Mouse (Mus musculus): Measurements from ENCODE around the gene Ccdc137. TPM values are rescaled to one million over a fixed set of nuclear protein-coding genes. Genes with fewer than 3 reads are reported as not detected.

The Ccdc137 gene
- polyA plus RNA-seq, 1 experiment from 2014 or later, result 33.8 TPM

- no peaks in the 10 kb centered on the region for H3K27me3 ChIP-seq (ENCODE audit: control insufficient read depth, insufficient read depth, low read length)
- DNase-seq (ENCODE audit: low spot score), result no peak
- no peak within 1 kb of the TSS for H3K4me3 ChIP-seq (ENCODE audit: low read depth, low read length)
- H3K4me2 ChIP-seq (ENCODE audit: low read depth, low read length, severe bottlenecking), result no peak within 1 kb of the TSS
- H3K36me3 ChIP-seq (ENCODE audit: control insufficient read depth, insufficient read depth, low read length), result no peaks in the 10 kb centered on the region
- H3K9me3 ChIP-seq (ENCODE audit: control insufficient read depth, low read length), result no peaks in the 10 kb centered on the region
- ATAC-seq (replicated peaks; ENCODE audit: low FRiP score), result no peak
- H3K27ac ChIP-seq (ENCODE audit: low read depth, low read length), result no peak within 1 kb of the TSS
- no peak within 1 kb of the TSS for H3K9ac ChIP-seq (ENCODE audit: low read length)
- WGBS, result 89% methylated on average over 4 of the region's 4 CpGs
- no peaks in the 10 kb centered on the region; the same call in 1 of the 2 replicates for H3K4me1 ChIP-seq (replicated peaks; ENCODE audit: control insufficient read depth, insufficient read depth, low read length)
Measured at GRCm38 (mm10) chr11:120453306-120453705, 4.6 kb upstream of the Ccdc137 start, which contains the start of gene Pde6g. Gene Pde6g (minus strand): TSS chr11:120453500.

- DNase-seq (ENCODE audit: low spot score) (no peak), ATAC-seq (replicated peaks; ENCODE audit: low FRiP score) (no peak)
- H3K4me1 ChIP-seq (replicated peaks; ENCODE audit: control insufficient read depth, insufficient read depth, low read length), result peaks cover 2% of the 10 kb centered on the region; the same call in 1 of the 2 replicates
- no peak overlapping the region for H3K9ac ChIP-seq (ENCODE audit: low read length)
- H3K9me3 ChIP-seq (ENCODE audit: control insufficient read depth, low read length), result no peaks in the 10 kb centered on the region
- no peaks in the 10 kb centered on the region; the same call in 1 of the 2 replicates for H3K36me3 ChIP-seq (ENCODE audit: control insufficient read depth, insufficient read depth, low read length)
- no peak overlapping the region for H3K27ac ChIP-seq (ENCODE audit: low read depth, low read length)
- WGBS, result 93% methylated on average over 4 of the region's 4 CpGs
- H3K4me3 ChIP-seq (ENCODE audit: low read depth, low read length), result no peak overlapping the region
- H3K4me2 ChIP-seq (ENCODE audit: low read depth, low read length, severe bottlenecking), result no peak overlapping the region
- H3K27me3 ChIP-seq (ENCODE audit: control insufficient read depth, insufficient read depth, low read length), result no peaks in the 10 kb centered on the region
Measured at GRCm38 (mm10) chr11:120454965-120455364, 3.0 kb upstream of the Ccdc137 start.

GRCm38 (mm10) chr11:120455413-120455812, 2.5 kb upstream of the Ccdc137 start:
- ATAC-seq (replicated peaks; ENCODE audit: low FRiP score) (no peak), DNase-seq (ENCODE audit: low spot score) (no peak)
- H3K36me3 ChIP-seq (ENCODE audit: control insufficient read depth, insufficient read depth, low read length), result no peaks in the 10 kb centered on the region; the same call in 1 of the 2 replicates
- no peak overlapping the region for H3K4me3 ChIP-seq (ENCODE audit: low read depth, low read length)
- peaks cover 2% of the 10 kb centered on the region; the same call in 1 of the 2 replicates for H3K4me1 ChIP-seq (replicated peaks; ENCODE audit: control insufficient read depth, insufficient read depth, low read length)
- no peak overlapping the region for H3K4me2 ChIP-seq (ENCODE audit: low read depth, low read length, severe bottlenecking)
- H3K9ac ChIP-seq (ENCODE audit: low read length), result no peak overlapping the region
- no peaks in the 10 kb centered on the region for H3K9me3 ChIP-seq (ENCODE audit: control insufficient read depth, low read length)
- 96% methylated on average over 7 of the region's 7 CpGs for WGBS
- H3K27ac ChIP-seq (ENCODE audit: low read depth, low read length), result no peak overlapping the region
- H3K27me3 ChIP-seq (ENCODE audit: control insufficient read depth, insufficient read depth, low read length), result no peaks in the 10 kb centered on the region

- H3K4me2 ChIP-seq (ENCODE audit: low read depth, low read length, severe bottlenecking), result peak overlapping the region; percentile 94
- ATAC-seq (replicated peaks; ENCODE audit: low FRiP score) (0 out of 2 replicates have a peak, but pooled peaks have one; percentile 10), DNase-seq (ENCODE audit: low spot score) (no peak)
- peaks cover 2% of the 10 kb centered on the region; the same call in 1 of the 2 replicates for H3K4me1 ChIP-seq (replicated peaks; ENCODE audit: control insufficient read depth, insufficient read depth, low read length)
- 39% methylated on average over 14 of the region's 14 CpGs for WGBS
- H3K27me3 ChIP-seq (ENCODE audit: control insufficient read depth, insufficient read depth, low read length), result no peaks in the 10 kb centered on the region
- H3K27ac ChIP-seq (ENCODE audit: low read depth, low read length), result 0 out of 2 replicates have a peak overlapping the region, but pooled peaks have one; percentile 25
- H3K4me3 ChIP-seq (ENCODE audit: low read depth, low read length), result peak overlapping the region; percentile 88
- H3K9ac ChIP-seq (ENCODE audit: low read length), result peak overlapping the region; percentile 95
- H3K36me3 ChIP-seq (ENCODE audit: control insufficient read depth, insufficient read depth, low read length), result peaks cover 2% of the 10 kb centered on the region; the same call in 1 of the 2 replicates
- H3K9me3 ChIP-seq (ENCODE audit: control insufficient read depth, low read length), result no peaks in the 10 kb centered on the region
Measured at GRCm38 (mm10) chr11:120457370-120457769, 545 bp upstream of the Ccdc137 start.

GRCm38 (mm10) chr11:120458847-120459597, 1.1 kb downstream of the Ccdc137 start:
- Histone ChIP-seq H3K4me2 (ENCODE audit: low read depth, low read length, severe bottlenecking) (peak overlapping the region; percentile 94), H3K9ac (ENCODE audit: low read length) (peak overlapping the region; percentile 95), H3K27ac (ENCODE audit: low read depth, low read length) (no peak overlapping the region), H3K9me3 (ENCODE audit: control insufficient read depth, low read length) (no peaks in the 10 kb centered on the region), H3K27me3 (ENCODE audit: control insufficient read depth, insufficient read depth, low read length) (no peaks in the 10 kb centered on the region), H3K36me3 (ENCODE audit: control insufficient read depth, insufficient read depth, low read length) (peaks cover 2% of the 10 kb centered on the region; the same call in 1 of the 2 replicates), H3K4me3 (ENCODE audit: low read depth, low read length) (peak overlapping the region; percentile 88), H3K4me1 (replicated peaks; ENCODE audit: control insufficient read depth, insufficient read depth, low read length) (peaks cover 2% of the 10 kb centered on the region; the same call in 1 of the 2 replicates)
- WGBS, result 71% methylated on average over 6 of the region's 6 CpGs
- DNase-seq (ENCODE audit: low spot score), result no peak
- no peak for ATAC-seq (replicated peaks; ENCODE audit: low FRiP score)

- Histone ChIP-seq H3K4me1 (replicated peaks; ENCODE audit: control insufficient read depth, insufficient read depth, low read length) (peaks cover 13% of the 10 kb centered on the region), H3K27ac (ENCODE audit: low read depth, low read length) (no peak overlapping the region), H3K36me3 (ENCODE audit: control insufficient read depth, insufficient read depth, low read length) (peaks cover 2% of the 10 kb centered on the region; the same call in 1 of the 2 replicates), H3K9ac (ENCODE audit: low read length) (no peak overlapping the region), H3K4me3 (ENCODE audit: low read depth, low read length) (no peak overlapping the region), H3K9me3 (ENCODE audit: control insufficient read depth, low read length) (no peaks in the 10 kb centered on the region), H3K4me2 (ENCODE audit: low read depth, low read length, severe bottlenecking) (no peak overlapping the region), H3K27me3 (ENCODE audit: control insufficient read depth, insufficient read depth, low read length) (no peaks in the 10 kb centered on the region)
- WGBS, result 96% methylated on average over 2 of the region's 2 CpGs
- DNase-seq (ENCODE audit: low spot score) (no peak), ATAC-seq (replicated peaks; ENCODE audit: low FRiP score) (no peak)
Measured at GRCm38 (mm10) chr11:120463536-120463935, 5.6 kb downstream of the Ccdc137 start.

GRCm38 (mm10) chr11:120464365-120464764, 6.5 kb downstream of the Ccdc137 start:
- H3K4me1 ChIP-seq (replicated peaks; ENCODE audit: control insufficient read depth, insufficient read depth, low read length), result peaks cover 11% of the 10 kb centered on the region
- no peak overlapping the region for H3K9ac ChIP-seq (ENCODE audit: low read length)
- no peak for ATAC-seq (replicated peaks; ENCODE audit: low FRiP score)
- H3K36me3 ChIP-seq (ENCODE audit: control insufficient read depth, insufficient read depth, low read length), result peaks cover 2% of the 10 kb centered on the region; the same call in 1 of the 2 replicates
- no peaks in the 10 kb centered on the region for H3K9me3 ChIP-seq (ENCODE audit: control insufficient read depth, low read length)
- no peak overlapping the region for H3K4me2 ChIP-seq (ENCODE audit: low read depth, low read length, severe bottlenecking)
- H3K4me3 ChIP-seq (ENCODE audit: low read depth, low read length), result no peak overlapping the region
- H3K27me3 ChIP-seq (ENCODE audit: control insufficient read depth, insufficient read depth, low read length), result no peaks in the 10 kb centered on the region
- no peak overlapping the region for H3K27ac ChIP-seq (ENCODE audit: low read depth, low read length)
- no peak for DNase-seq (ENCODE audit: low spot score)
- WGBS, result 85% methylated on average over 5 of the region's 5 CpGs

GRCm38 (mm10) chr11:120465521-120465920, 7.6 kb downstream of the Ccdc137 start:
- H3K9ac ChIP-seq (ENCODE audit: low read length), result no peak overlapping the region
- ATAC-seq (replicated peaks; ENCODE audit: low FRiP score) (no peak), DNase-seq (ENCODE audit: low spot score) (no peak)
- no peak overlapping the region for H3K4me2 ChIP-seq (ENCODE audit: low read depth, low read length, severe bottlenecking)
- H3K27ac ChIP-seq (ENCODE audit: low read depth, low read length), result no peak overlapping the region
- no peaks in the 10 kb centered on the region for H3K27me3 ChIP-seq (ENCODE audit: control insufficient read depth, insufficient read depth, low read length)
- WGBS, result 95% methylated on average over 4 of the region's 4 CpGs
- H3K36me3 ChIP-seq (ENCODE audit: control insufficient read depth, insufficient read depth, low read length), result peaks cover 2% of the 10 kb centered on the region; the same call in 1 of the 2 replicates
- no peak overlapping the region for H3K4me3 ChIP-seq (ENCODE audit: low read depth, low read length)
- no peaks in the 10 kb centered on the region for H3K9me3 ChIP-seq (ENCODE audit: control insufficient read depth, low read length)
- H3K4me1 ChIP-seq (replicated peaks; ENCODE audit: control insufficient read depth, insufficient read depth, low read length), result peaks cover 11% of the 10 kb centered on the region

Data from forebrain, embryonic 11.5 days (tissue).